Mouse (Mus musculus) lung, postnatal 0 days (tissue): ENCODE measurements around the gene Capn7.

ENCODE experiments used
- CTCF ChIP-seq: IDR thresholded peaks from 2 replicates; pipeline ENCODE4 v1.5.1; 2016; ENCODE audit warnings: antibody characterized with exemption, mild to moderate bottlenecking
- EP300 ChIP-seq: IDR thresholded peaks from 2 replicates; pipeline ENCODE4 v1.6.1; 2016; ENCODE audit warnings: antibody characterized with exemption, mild to moderate bottlenecking, control low read depth

DNA sequence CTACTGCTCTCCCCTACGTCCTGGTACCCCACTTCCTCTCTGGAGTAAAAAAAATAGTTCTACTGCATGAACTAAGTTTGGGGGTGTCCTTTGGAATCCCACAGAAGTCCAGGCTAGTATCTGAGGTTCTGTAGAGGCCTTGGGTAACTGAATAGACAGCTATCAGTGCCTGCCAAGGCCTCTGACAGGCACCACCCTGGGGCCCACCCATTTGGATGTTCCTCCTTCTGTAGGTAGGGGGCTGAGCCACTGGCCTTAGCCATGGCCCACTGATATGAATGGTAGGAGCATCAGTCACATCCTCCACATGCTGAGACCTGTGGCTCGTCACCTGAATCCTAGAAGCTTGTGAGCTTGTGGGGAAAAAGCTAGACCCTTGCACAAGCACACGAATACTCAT, 18.7 kb upstream of the Capn7 start:
- TF ChIP-seq CTCF (no peak), EP300 (no peak)
